Mouse (Mus musculus): ENCODE results near the gene Abr.

Gene Abr

GRCm38 (mm10) chr11:76569436-76569835 is 52.7 kb downstream of the Abr start:
- no peak for DNase-seq (ENCODE audit: low spot score in 2 of 2)

GRCm38 (mm10) chr11:76566081-76566480 is 56.0 kb downstream of the Abr start:
- DNase-seq (ENCODE audit: low spot score in 2 of 2), result no peak

- DNase-seq (ENCODE audit: low spot score in 2 of 2), result no peak
Measured at GRCm38 (mm10) chr11:76562584-76562983, 59.5 kb downstream of the Abr start.

GRCm38 (mm10) chr11:76562165-76562564 is 59.9 kb downstream of the Abr start:
- DNase-seq (ENCODE audit: low spot score in 2 of 2), result no peak

- no peak for DNase-seq (ENCODE audit: low spot score in 2 of 2)
Measured at GRCm38 (mm10) chr11:76557837-76558236, 64.3 kb downstream of the Abr start.

- no peak for DNase-seq (ENCODE audit: low spot score in 2 of 2)
Measured at GRCm38 (mm10) chr11:76548153-76548721, 73.9 kb downstream of the Abr start.

- DNase-seq (ENCODE audit: low spot score in 2 of 2), result no peak
Measured at GRCm38 (mm10) chr11:76547420-76547819, 74.7 kb downstream of the Abr start.

- DNase-seq (ENCODE audit: low spot score in 2 of 2), result no peak
Measured at GRCm38 (mm10) chr11:76546431-76546830, 75.7 kb downstream of the Abr start.

- no peak for DNase-seq (ENCODE audit: low spot score in 2 of 2)
Measured at GRCm38 (mm10) chr11:76543300-76543699, 78.8 kb downstream of the Abr start.

GRCm38 (mm10) chr11:76540973-76541372 is 81.1 kb downstream of the Abr start:
- DNase-seq (ENCODE audit: low spot score in 2 of 2), result peak; percentile 22 to 41

GRCm38 (mm10) chr11:76537401-76537800 is 84.7 kb downstream of the Abr start:
- DNase-seq (ENCODE audit: low spot score in 2 of 2), result no peak

- no peak for DNase-seq (ENCODE audit: low spot score in 2 of 2)
Measured at GRCm38 (mm10) chr11:76536576-76537354, 85.3 kb downstream of the Abr start.

GRCm38 (mm10) chr11:76532001-76532400 is 90.1 kb downstream of the Abr start:
- DNase-seq (ENCODE audit: low spot score in 2 of 2), result no peak

GRCm38 (mm10) chr11:76530966-76531678 is 91.0 kb downstream of the Abr start:
- DNase-seq (ENCODE audit: low spot score in 2 of 2), result no peak

- DNase-seq (ENCODE audit: low spot score in 2 of 2), result no peak
Measured at GRCm38 (mm10) chr11:76530168-76530935, 91.8 kb downstream of the Abr start.

GRCm38 (mm10) chr11:76529352-76530141 is 92.6 kb downstream of the Abr start:
- no peak for DNase-seq (ENCODE audit: low spot score in 2 of 2)

- DNase-seq (ENCODE audit: low spot score in 2 of 2), result no peak
Measured at GRCm38 (mm10) chr11:76525646-76526351, 96.3 kb downstream of the Abr start.

- DNase-seq (ENCODE audit: low spot score in 2 of 2), result peak; percentile 22 to 45
Measured at GRCm38 (mm10) chr11:76524947-76525346, 97.2 kb downstream of the Abr start.

GRCm38 (mm10) chr11:76523356-76523755 is 98.8 kb downstream of the Abr start:
- DNase-seq (ENCODE audit: low spot score in 2 of 2), result no peak

GRCm38 (mm10) chr11:76520889-76521288 is 101.2 kb downstream of the Abr start:
- DNase-seq (ENCODE audit: low spot score in 2 of 2), result no peak

- no peak for DNase-seq (ENCODE audit: low spot score in 2 of 2)
Measured at GRCm38 (mm10) chr11:76518613-76519012, 103.5 kb downstream of the Abr start.

Data from spleen, postnatal 36 days (tissue).